Mouse (Mus musculus): ENCODE measurements around the gene Pla2g2f. TPM values are rescaled to one million over a fixed set of nuclear protein-coding genes. Genes with fewer than 3 reads are reported as not detected.
A peak's percentile ranks its signal among the peaks of the same experiment; 100 is the strongest.

The Pla2g2f gene
- polyA plus RNA-seq, 1 experiment from 2014 or later = not detected

DNA sequence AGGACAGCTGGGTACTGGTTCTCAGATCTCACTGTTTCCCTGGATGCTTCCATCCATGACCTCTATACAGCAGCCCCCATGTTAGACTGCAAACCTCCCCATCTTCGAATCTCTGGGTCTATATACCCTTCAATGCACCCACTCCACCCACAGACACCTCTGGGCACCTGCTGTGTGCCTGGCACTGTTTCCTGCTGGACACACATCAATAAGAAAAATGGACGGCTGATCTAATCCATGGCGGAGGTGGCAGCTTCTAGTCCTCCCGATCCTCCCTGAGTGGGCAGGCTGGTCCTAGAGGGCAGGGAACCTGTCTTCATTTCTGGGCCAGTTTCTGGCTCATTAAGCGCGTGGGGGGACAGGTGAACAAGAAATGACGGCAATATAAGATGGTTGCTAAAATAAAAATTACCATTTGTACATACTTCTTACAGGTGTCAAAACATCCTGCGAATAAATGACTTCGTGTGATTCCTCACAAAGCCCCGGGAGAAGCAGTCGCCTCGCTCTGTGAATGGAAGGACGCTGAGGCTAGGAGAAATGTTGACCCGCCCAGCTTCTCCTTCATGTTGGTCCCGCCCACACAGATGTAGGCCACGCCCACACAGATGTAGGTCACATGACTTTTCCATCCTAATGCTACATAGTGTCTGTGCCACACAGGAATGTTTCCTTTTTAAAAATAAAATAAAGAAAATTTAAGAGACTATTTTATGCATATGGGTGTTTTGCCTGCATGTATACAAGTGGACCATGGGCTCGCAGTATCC lies 46.2 kb downstream of the Pla2g2f start:
- H3K9ac ChIP-seq (replicated peaks) = no peak overlapping the region
- no peaks in the 10 kb centered on the region for H3K9me3 ChIP-seq (ENCODE audit: low read length)
- TF ChIP-seq EP300 (IDR thresholded peaks at IDR 0.05; ENCODE audit: low read depth) (no peak), CTCF (IDR thresholded peaks at IDR 0.05; ENCODE audit: low read depth) (no peak)
- no peaks in the 10 kb centered on the region for H3K27me3 ChIP-seq (ENCODE audit: insufficient read depth, low read length)
- no peak overlapping the region for H3K4me2 ChIP-seq (ENCODE audit: low read depth, low read length)
- DNase-seq (no peak), ATAC-seq (no peak)
- WGBS (ENCODE audit: insufficient replicate concordance) = 62% methylated on average over 17 of the region's 17 CpGs
- no peak overlapping the region for H3K27ac ChIP-seq (ENCODE audit: low read depth)
- no peaks in the 10 kb centered on the region for H3K4me1 ChIP-seq (ENCODE audit: insufficient read depth)
- no peaks in the 10 kb centered on the region for H3K36me3 ChIP-seq (replicated peaks; ENCODE audit: insufficient read depth, low read length)
- no peak overlapping the region for H3K4me3 ChIP-seq (ENCODE audit: low read depth, low read length)

DNA sequence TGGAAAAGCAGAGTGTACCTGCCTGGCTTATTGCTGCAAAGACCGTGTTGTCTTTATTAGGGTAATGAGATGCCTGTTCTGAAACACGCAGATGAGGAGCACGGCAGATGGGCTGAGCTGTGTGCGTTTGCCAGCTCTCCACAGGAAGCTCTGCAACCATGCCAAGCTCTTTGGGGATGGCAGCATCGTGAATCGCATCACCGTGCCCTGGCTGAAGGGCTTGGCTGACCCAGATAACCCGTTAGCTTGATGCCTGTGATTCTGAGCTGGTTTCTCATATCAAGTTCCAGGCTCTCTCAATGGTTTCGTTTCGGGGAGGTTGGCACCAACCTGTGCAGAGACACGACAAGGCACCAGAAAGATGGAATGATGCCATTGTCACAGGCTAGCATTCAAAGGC lies 46.8 kb downstream of the Pla2g2f start:
- no peak for TF ChIP-seq CTCF (IDR thresholded peaks at IDR 0.05; ENCODE audit: low read depth)
- no peak for TF ChIP-seq EP300 (IDR thresholded peaks at IDR 0.05; ENCODE audit: low read depth)
- ATAC-seq = no peak
- DNase-seq = no peak
- no peaks in the 10 kb centered on the region for H3K4me1 ChIP-seq (ENCODE audit: insufficient read depth)
- no peaks in the 10 kb centered on the region for H3K36me3 ChIP-seq (replicated peaks; ENCODE audit: insufficient read depth, low read length)
- 83% methylated on average over 11 of the region's 11 CpGs for WGBS (ENCODE audit: insufficient replicate concordance)
- no peak overlapping the region for H3K9ac ChIP-seq (replicated peaks)
- H3K27ac ChIP-seq (ENCODE audit: low read depth) = no peak overlapping the region
- H3K27me3 ChIP-seq (ENCODE audit: insufficient read depth, low read length) = no peaks in the 10 kb centered on the region
- H3K4me3 ChIP-seq (ENCODE audit: low read depth, low read length) = no peak overlapping the region
- H3K4me2 ChIP-seq (ENCODE audit: low read depth, low read length) = no peak overlapping the region
- no peaks in the 10 kb centered on the region for H3K9me3 ChIP-seq (ENCODE audit: low read length)

DNA sequence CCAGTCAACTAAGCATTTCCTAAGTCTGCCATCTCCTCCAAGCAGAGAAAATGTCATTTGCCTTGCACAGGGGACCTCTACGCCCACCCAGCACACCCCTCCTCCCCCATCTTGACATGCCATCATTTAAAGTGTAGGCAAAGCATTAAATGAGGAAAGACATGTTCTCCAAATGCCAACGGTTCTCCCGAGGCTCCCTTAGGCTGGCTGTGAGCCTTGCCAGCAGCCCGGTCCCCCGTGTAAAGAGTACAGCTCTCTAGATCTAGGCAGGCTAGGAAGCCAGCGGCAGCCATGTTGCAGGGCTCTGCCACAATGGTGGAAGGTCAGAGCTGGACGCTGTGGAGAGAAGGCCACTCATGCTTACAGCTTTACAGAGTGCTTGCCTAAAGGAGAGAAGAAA lies 47.5 kb downstream of the Pla2g2f start:
- Histone ChIP-seq H3K36me3 (replicated peaks; ENCODE audit: insufficient read depth, low read length) (no peaks in the 10 kb centered on the region), H3K27ac (ENCODE audit: low read depth) (no peak overlapping the region), H3K4me1 (ENCODE audit: insufficient read depth) (no peaks in the 10 kb centered on the region), H3K9me3 (ENCODE audit: low read length) (no peaks in the 10 kb centered on the region), H3K9ac (replicated peaks) (no peak overlapping the region), H3K27me3 (ENCODE audit: insufficient read depth, low read length) (no peaks in the 10 kb centered on the region), H3K4me3 (ENCODE audit: low read depth, low read length) (no peak overlapping the region), H3K4me2 (ENCODE audit: low read depth, low read length) (no peak overlapping the region)
- DNase-seq (no peak), ATAC-seq (no peak)
- TF ChIP-seq CTCF (IDR thresholded peaks at IDR 0.05; ENCODE audit: low read depth) (no peak), EP300 (IDR thresholded peaks at IDR 0.05; ENCODE audit: low read depth) (no peak)
- WGBS (ENCODE audit: insufficient replicate concordance) = 73% methylated on average over 7 of the region's 7 CpGs

DNA sequence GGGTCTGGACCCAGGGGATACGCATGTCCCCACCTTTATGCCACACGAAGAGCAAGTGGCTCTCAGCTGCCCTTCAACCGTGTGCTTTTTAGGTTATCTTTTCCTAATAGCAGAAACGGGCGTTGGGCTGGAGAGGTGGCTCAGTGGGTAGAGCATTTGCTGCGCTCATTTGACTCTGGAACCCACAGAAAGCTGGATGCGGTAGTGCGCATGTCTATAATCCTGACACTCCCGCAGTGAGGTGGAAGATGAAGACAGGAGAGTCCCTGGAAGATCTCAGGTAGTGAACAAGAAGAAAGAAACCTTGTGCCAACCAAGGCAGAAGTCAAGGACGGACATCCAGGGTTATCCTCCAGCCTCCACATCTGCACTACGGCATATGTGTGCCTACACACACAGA lies 48.2 kb downstream of the Pla2g2f start:
- H3K36me3 ChIP-seq (replicated peaks; ENCODE audit: insufficient read depth, low read length) = no peaks in the 10 kb centered on the region
- no peak overlapping the region for H3K4me2 ChIP-seq (ENCODE audit: low read depth, low read length)
- H3K27me3 ChIP-seq (ENCODE audit: insufficient read depth, low read length) = no peaks in the 10 kb centered on the region
- ATAC-seq = no peak
- no peak for TF ChIP-seq EP300 (IDR thresholded peaks at IDR 0.05; ENCODE audit: low read depth)
- TF ChIP-seq CTCF (IDR thresholded peaks at IDR 0.05; ENCODE audit: low read depth) = no peak
- DNase-seq = no peak
- H3K4me1 ChIP-seq (ENCODE audit: insufficient read depth) = no peaks in the 10 kb centered on the region
- H3K9ac ChIP-seq (replicated peaks) = no peak overlapping the region
- H3K27ac ChIP-seq (ENCODE audit: low read depth) = no peak overlapping the region
- H3K4me3 ChIP-seq (ENCODE audit: low read depth, low read length) = no peak overlapping the region
- 76% methylated on average over 11 of the region's 11 CpGs for WGBS (ENCODE audit: insufficient replicate concordance)
- H3K9me3 ChIP-seq (ENCODE audit: low read length) = no peaks in the 10 kb centered on the region

DNA sequence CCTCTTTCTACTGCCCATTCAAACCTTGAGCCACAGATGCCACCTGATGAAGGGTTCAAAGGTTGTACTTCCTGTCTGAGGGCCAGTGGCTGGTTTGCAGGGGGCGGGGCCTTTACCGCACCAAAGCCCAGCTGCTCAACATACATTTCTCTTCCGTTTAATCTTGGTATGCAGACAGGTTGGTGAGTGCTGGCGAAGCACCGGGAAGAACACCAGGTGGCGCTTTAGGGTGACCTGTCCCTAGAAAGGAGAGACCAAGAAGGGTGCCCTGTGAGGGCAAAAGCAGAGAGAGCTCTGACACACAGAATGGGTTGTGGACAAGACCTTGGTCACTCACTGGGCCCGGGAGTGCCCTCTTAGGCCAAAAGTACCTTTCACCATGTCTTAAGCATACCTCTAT lies 48.8 kb downstream of the Pla2g2f start:
- DNase-seq (peak; percentile 56), ATAC-seq (no peak)
- Histone ChIP-seq H3K4me2 (ENCODE audit: low read depth, low read length) (no peak overlapping the region), H3K27ac (ENCODE audit: low read depth) (no peak overlapping the region), H3K4me1 (ENCODE audit: insufficient read depth) (no peaks in the 10 kb centered on the region), H3K4me3 (ENCODE audit: low read depth, low read length) (no peak overlapping the region), H3K27me3 (ENCODE audit: insufficient read depth, low read length) (no peaks in the 10 kb centered on the region), H3K9me3 (ENCODE audit: low read length) (no peaks in the 10 kb centered on the region), H3K36me3 (replicated peaks; ENCODE audit: insufficient read depth, low read length) (no peaks in the 10 kb centered on the region), H3K9ac (replicated peaks) (no peak overlapping the region)
- TF ChIP-seq EP300 (IDR thresholded peaks at IDR 0.05; ENCODE audit: low read depth) (no peak), CTCF (IDR thresholded peaks at IDR 0.05; ENCODE audit: low read depth) (peak; percentile 64)
- WGBS (ENCODE audit: insufficient replicate concordance) = 7% methylated on average over 7 of the region's 7 CpGs

DNA sequence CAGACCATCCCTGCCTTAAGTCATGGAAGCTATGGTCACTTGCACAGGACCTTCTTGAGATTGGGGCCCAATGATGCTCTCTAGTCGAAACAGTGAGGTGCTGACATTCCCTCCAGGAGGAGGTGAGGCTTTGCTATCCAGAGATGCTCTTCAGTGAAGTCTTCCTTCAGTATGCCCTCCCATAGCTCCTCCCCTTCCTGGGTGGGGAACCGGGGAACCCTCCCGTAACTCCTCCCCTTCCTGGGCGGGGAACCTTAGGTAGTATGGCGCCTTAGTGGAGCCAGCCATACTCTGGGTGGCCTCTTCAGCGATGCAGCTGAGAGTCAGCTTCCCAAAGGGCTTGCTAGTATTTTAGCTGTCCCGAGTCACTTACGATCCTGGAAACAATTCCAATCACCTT lies 50.8 kb downstream of the Pla2g2f start:
- no peaks in the 10 kb centered on the region for H3K27me3 ChIP-seq (ENCODE audit: insufficient read depth, low read length)
- DNase-seq = no peak
- no peak overlapping the region for H3K4me3 ChIP-seq (ENCODE audit: low read depth, low read length)
- H3K36me3 ChIP-seq (replicated peaks; ENCODE audit: insufficient read depth, low read length) = no peaks in the 10 kb centered on the region
- TF ChIP-seq EP300 (IDR thresholded peaks at IDR 0.05; ENCODE audit: low read depth) (no peak), CTCF (IDR thresholded peaks at IDR 0.05; ENCODE audit: low read depth) (no peak)
- H3K27ac ChIP-seq (ENCODE audit: low read depth) = no peak overlapping the region
- 84% methylated on average over 8 of the region's 8 CpGs for whole genome bisulfite sequencing (ENCODE audit: insufficient replicate concordance)
- no peak overlapping the region for H3K4me2 ChIP-seq (ENCODE audit: low read depth, low read length)
- no peak for ATAC-seq
- no peaks in the 10 kb centered on the region for H3K4me1 ChIP-seq (ENCODE audit: insufficient read depth)
- no peak overlapping the region for H3K9ac ChIP-seq (replicated peaks)
- no peaks in the 10 kb centered on the region for H3K9me3 ChIP-seq (ENCODE audit: low read length)
